Mouse (Mus musculus) forebrain, embryonic 13.5 days (tissue): Measurements from ENCODE around the gene Trit1. TPM values are rescaled to one million over a fixed set of nuclear protein-coding genes. Genes with fewer than 3 reads are reported as not detected.

Experiments
- ATAC-seq: fragments of 200-750 bp; cut with Nextera tagmentation; 2 replicates; pipeline ENCODE4 v1.8.0; 2017
- H3K27ac ChIP-seq: fragments of 300-500 bp; sonication (generic); 2 replicates; pipeline ENCODE4 v1.5.1; 2015; ENCODE audit warnings: inconsistent platforms, mild to moderate bottlenecking, moderate library complexity
- H3K27me3 ChIP-seq: fragments of 300-500 bp; sonication (generic); 2 replicates; pipeline ENCODE4 v1.6.1; 2015; ENCODE audit warnings: mild to moderate bottlenecking, inconsistent platforms
- H3K36me3 ChIP-seq: fragments of 300-500 bp; sonication (generic); 2 replicates; pipeline ENCODE4 v1.6.1; 2015; ENCODE audit warnings: mild to moderate bottlenecking, inconsistent platforms; ENCODE audit not compliant: poor library complexity, severe bottlenecking
- H3K4me1 ChIP-seq: fragments of 300-500 bp; sonication (generic); 2 replicates; pipeline ENCODE4 v1.6.1; 2015; ENCODE audit warnings: inconsistent platforms
- H3K4me2 ChIP-seq: fragments of 300-500 bp; sonication (generic); 2 replicates; pipeline ENCODE4 v1.6.1; 2015; ENCODE audit warnings: inconsistent platforms, mild to moderate bottlenecking, moderate library complexity
- H3K4me3 ChIP-seq: fragments of 300-500 bp; sonication (generic); 2 replicates; pipeline ENCODE4 v1.5.1; 2015; ENCODE audit warnings: mild to moderate bottlenecking, inconsistent platforms
- H3K9ac ChIP-seq: fragments of 300-500 bp; sonication (generic); 2 replicates; pipeline ENCODE4 v1.6.1; 2015; ENCODE audit warnings: mild to moderate bottlenecking, inconsistent platforms
- H3K9me3 ChIP-seq: fragments of 300-500 bp; sonication (generic); replicated peaks from 2 replicates; pipeline ENCODE4 v1.6.1; 2016; ENCODE audit warnings: inconsistent platforms
- WGBS: fragments of 180-500 bp; shearing (Covaris S2); methylation state at CpG from one replicate; pipeline ENCODE4 v1.1.7; 2015; 5-methylcytosine and 5-hydroxymethylcytosine counted together
- polyA plus RNA-seq: library from polyadenylated mRNA; unstranded; fragments of >200 nt; fragmentation: Nextera tagmentation; extraction: Ambion mirVana; gene quantifications from 2 replicates; pipeline ENCODE4 v1.2.1, GENCODE M21; 2015

Trit1 gene
- polyA plus RNA-seq, 1 experiment from 2014 or later, result 26.0 TPM

DNA sequence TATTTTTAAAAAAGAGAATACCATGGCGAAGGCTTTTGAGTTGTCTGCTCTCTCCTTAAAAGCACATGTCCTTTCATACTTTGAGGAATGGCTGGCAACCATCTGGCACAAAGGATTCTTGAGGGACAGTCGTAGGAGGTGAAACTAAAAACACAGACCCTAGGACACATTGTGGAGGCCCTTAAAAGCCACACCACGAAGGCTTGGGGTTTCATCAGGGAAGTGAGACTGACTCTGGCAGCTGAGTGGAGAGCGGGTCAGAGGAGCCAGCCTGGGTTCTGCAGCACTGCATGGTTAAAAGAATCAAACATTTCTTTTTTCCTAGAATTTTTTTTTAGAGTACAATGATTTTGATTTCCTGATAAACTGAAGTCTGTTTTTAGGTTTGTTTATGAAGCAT lies 10.2 kb downstream of the Trit1 start:
- H3K36me3 ChIP-seq, result peaks cover 66% of the 10 kb centered on the region
- no peak overlapping the region for H3K27ac ChIP-seq
- H3K9me3 ChIP-seq, result no peaks in the 10 kb centered on the region
- H3K4me3 ChIP-seq, result no peak overlapping the region
- no peak overlapping the region for H3K4me2 ChIP-seq
- no peaks in the 10 kb centered on the region for H3K4me1 ChIP-seq
- H3K9ac ChIP-seq, result no peak overlapping the region
- no peak for ATAC-seq
- H3K27me3 ChIP-seq, result no peaks in the 10 kb centered on the region
- WGBS, result 82% methylated on average over 4 of the region's 4 CpGs

DNA sequence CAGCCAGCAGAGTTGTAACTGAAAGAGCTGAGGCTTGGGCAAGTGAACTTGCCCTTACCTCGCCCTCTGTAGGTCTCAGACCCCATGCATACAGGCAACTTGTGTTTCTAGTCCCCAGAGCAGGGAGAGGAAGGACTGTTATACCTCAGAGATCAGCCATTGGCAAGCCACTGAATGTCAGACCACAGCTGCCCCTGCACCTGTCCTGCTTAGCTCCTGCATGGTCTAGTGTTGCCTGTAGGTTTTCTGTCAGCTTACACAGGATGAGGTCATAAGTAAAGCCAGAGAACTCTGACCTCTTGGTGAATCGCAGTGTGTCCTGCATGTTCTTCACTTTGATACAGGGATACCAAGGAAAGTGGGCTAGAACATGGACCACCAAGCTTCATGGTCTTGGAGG lies 18.4 kb downstream of the Trit1 start:
- Histone ChIP-seq H3K4me3 (no peak overlapping the region), H3K9ac (no peak overlapping the region), H3K4me2 (no peak overlapping the region), H3K36me3 (peaks cover 56% of the 10 kb centered on the region), H3K27ac (no peak overlapping the region), H3K27me3 (no peaks in the 10 kb centered on the region), H3K4me1 (peaks cover 8% of the 10 kb centered on the region; the same call in 1 of the 2 replicates), H3K9me3 (no peaks in the 10 kb centered on the region)
- 91% methylated on average over 2 of the region's 2 CpGs for WGBS
- no peak for ATAC-seq

DNA sequence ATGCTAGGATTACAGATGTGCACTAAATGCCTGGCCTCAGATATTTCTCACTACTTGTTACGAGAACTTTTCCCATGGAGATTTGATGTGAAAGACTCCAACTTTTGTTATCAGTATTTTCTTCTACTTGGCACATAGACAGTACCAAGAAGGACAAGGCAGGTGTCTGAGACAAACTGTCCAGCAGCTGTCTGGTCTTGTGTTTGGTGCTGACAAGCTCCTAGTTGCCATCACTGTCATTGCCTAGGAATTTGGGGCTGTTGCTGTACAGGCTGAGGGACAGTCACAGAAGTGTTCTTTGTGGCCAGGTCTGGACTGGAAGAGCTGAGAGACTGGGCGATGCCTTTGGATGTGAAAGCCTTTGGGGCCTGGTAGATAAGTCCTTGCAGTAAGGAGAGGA lies 19.2 kb downstream of the Trit1 start:
- no peak for ATAC-seq
- no peaks in the 10 kb centered on the region for H3K27me3 ChIP-seq
- no peak overlapping the region for H3K27ac ChIP-seq
- WGBS, result 87% methylated on average over 2 of the region's 2 CpGs
- H3K4me1 ChIP-seq, result peaks cover 8% of the 10 kb centered on the region; the same call in 1 of the 2 replicates
- no peaks in the 10 kb centered on the region for H3K9me3 ChIP-seq
- peaks cover 59% of the 10 kb centered on the region for H3K36me3 ChIP-seq
- no peak overlapping the region for H3K4me3 ChIP-seq
- no peak overlapping the region for H3K9ac ChIP-seq
- H3K4me2 ChIP-seq, result no peak overlapping the region

DNA sequence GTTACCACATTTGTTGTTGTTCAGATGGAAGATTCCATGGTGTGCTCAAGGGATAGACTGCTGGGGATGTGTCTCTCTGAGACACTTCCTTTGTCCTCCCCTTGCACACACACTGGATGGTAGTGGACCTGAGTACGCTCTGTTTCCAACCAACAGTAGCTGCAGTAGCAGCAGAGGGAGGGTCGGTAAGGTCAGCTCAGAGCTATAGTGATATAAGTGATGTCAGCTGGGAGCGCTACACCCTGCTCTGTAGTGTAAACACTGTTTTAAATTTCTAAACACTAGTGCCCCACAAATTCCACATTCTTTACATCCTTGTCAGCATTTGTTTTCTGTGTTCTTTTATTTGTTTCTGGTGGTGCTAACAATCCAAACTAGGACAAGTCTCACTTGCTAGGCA lies 20.3 kb downstream of the Trit1 start:
- Histone ChIP-seq H3K4me3 (no peak overlapping the region), H3K36me3 (peaks cover 53% of the 10 kb centered on the region), H3K27me3 (no peaks in the 10 kb centered on the region), H3K27ac (no peak overlapping the region), H3K9ac (no peak overlapping the region), H3K4me1 (peaks cover 8% of the 10 kb centered on the region; the same call in 1 of the 2 replicates), H3K9me3 (no peaks in the 10 kb centered on the region), H3K4me2 (no peak overlapping the region)
- WGBS, result 85% methylated on average over 3 of the region's 3 CpGs
- ATAC-seq, result no peak

DNA sequence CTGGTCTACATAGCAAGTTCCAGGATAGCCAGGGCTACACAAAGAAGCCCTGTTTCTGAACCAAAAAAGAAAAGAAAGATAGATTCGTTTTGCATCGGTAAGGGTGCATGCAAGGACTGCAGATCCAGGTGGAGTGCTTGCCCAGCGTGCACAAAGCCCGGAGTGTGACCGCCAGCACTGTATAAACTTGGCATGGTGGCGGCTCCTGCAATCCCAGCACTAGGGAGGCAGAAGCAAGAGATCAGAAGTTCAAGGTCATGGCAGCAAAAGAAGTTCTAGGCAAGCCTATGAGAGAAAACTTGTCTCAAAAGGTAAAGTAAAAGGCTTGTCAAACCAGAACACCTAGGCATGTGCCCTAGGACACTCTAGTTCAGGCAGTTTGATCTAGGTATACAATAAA lies 24.7 kb downstream of the Trit1 start:
- peaks cover 18% of the 10 kb centered on the region for H3K4me1 ChIP-seq
- no peak overlapping the region for H3K4me2 ChIP-seq
- H3K4me3 ChIP-seq, result no peak overlapping the region
- no peak overlapping the region for H3K27ac ChIP-seq
- no peaks in the 10 kb centered on the region for H3K9me3 ChIP-seq
- no peak for ATAC-seq
- no peak overlapping the region for H3K9ac ChIP-seq
- H3K27me3 ChIP-seq, result no peaks in the 10 kb centered on the region
- 90% methylated on average over 6 of the region's 6 CpGs for WGBS
- H3K36me3 ChIP-seq, result peaks cover 62% of the 10 kb centered on the region

DNA sequence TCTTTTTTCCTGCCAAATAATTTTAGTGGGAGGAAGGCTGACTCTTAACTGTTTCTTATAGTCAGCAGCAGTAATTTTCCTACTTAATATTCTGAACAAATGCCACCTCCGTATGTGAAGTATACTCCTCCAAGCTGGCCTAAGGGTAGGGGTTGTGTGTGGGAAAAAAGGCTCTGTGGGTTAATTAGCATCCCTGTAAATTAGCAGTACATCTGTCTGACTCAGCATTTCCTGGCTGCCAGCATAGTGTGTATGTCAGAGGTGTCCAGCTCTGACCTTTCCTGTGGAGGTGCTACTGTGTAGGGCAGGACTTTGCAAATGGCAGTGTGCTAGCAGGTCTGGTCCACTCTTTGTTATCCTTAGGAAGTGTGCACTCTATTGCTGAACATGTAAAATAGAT lies 27.5 kb downstream of the Trit1 start:
- no peak overlapping the region for H3K27ac ChIP-seq
- H3K9ac ChIP-seq, result no peak overlapping the region
- H3K9me3 ChIP-seq, result no peaks in the 10 kb centered on the region
- no peaks in the 10 kb centered on the region for H3K27me3 ChIP-seq
- H3K4me2 ChIP-seq, result no peak overlapping the region
- H3K4me3 ChIP-seq, result no peak overlapping the region
- peaks cover 19% of the 10 kb centered on the region for H3K4me1 ChIP-seq
- WGBS, result 23% methylated on average over 1 of the region's 1 CpGs
- no peak for ATAC-seq
- H3K36me3 ChIP-seq, result peaks cover 85% of the 10 kb centered on the region

DNA sequence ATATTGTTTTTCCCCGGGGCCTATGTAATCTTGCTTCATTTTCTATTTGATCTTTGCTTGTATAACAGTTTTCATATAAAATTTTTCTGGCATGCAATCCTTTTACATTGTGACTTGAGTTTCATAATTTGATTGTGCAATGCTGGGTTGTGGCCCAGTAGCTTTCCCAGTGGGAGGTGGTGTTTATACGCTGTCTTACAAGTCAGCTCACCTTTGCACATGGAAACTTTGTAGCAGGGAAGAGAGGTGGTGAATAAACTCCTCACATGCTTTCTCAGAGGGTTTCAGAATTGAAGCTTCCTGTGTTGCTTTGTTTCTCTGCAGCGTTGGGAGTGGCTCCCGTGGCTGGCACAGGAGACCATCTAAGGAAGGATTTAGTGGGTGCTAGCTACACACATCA lies 28.4 kb downstream of the Trit1 start:
- Histone ChIP-seq H3K36me3 (peaks cover 86% of the 10 kb centered on the region), H3K27me3 (no peaks in the 10 kb centered on the region)
- WGBS, result 89% methylated on average over 4 of the region's 4 CpGs

DNA sequence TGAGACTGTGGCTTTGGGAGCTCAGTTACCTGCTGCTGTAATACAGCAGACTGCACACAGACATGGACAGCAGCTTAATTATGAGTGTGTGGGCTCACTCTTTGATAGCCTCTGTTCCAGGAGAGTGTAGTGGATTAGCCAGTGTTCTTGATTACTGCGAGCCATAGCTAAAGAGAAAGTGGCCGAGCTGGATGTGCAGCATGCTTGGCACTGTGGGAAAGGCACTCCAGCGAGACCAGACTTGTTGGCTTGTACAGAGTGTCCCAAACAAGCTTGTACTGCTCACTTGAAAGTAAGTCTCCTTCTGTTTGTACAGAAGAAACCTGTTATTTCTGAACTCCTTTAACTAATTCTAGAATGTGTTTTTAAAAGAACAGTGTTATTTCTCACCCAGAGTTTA lies 29.9 kb downstream of the Trit1 start:
- Histone ChIP-seq H3K27me3 (no peaks in the 10 kb centered on the region), H3K9me3 (no peaks in the 10 kb centered on the region), H3K4me2 (no peak overlapping the region), H3K4me1 (peaks cover 43% of the 10 kb centered on the region), H3K4me3 (no peak overlapping the region), H3K27ac (no peak overlapping the region), H3K36me3 (peaks cover 83% of the 10 kb centered on the region), H3K9ac (no peak overlapping the region)
- ATAC-seq, result no peak
- WGBS, result 79% methylated on average over 3 of the region's 3 CpGs

More for the DNA sequence above, 28.4 kb downstream of the Trit1 start:
- ATAC-seq, result no peak
- Histone ChIP-seq H3K4me1 (peaks cover 28% of the 10 kb centered on the region), H3K9ac (no peak overlapping the region), H3K9me3 (no peaks in the 10 kb centered on the region), H3K27ac (no peak overlapping the region), H3K4me2 (no peak overlapping the region), H3K4me3 (no peak overlapping the region)

DNA sequence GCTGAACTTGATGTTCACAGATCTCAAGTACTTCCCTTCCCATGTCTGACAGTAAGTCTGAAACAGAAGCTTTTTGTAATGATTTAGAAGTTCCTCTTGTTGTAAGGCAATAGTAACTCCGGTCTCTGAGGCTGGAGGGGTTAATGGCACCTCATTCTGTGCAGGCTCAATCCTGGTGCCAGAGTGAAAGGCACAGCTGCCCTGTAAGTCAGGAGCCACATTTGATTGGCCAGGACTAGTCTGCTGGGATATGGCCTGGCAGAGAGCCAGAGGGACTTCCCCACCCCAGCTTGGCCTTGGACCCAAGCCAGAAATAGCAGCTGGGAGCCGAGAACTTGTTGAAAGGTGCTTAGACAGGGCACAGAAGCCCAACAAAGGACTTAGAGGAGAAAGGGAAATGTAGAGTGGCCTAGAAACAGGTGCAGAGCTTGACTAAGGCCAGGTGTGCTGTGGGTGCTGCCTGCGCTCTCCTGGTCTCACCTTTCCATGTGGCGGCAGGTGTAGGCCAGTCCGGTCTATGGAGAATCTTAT lies 34.3 kb downstream of the Trit1 start:
- Histone ChIP-seq H3K4me2 (no peak overlapping the region), H3K36me3 (peaks cover 87% of the 10 kb centered on the region), H3K27ac (peak overlapping the region; percentile 87), H3K4me1 (peaks cover 63% of the 10 kb centered on the region), H3K4me3 (no peak overlapping the region), H3K9me3 (no peaks in the 10 kb centered on the region), H3K27me3 (no peaks in the 10 kb centered on the region), H3K9ac (no peak overlapping the region)
- 40% methylated on average over 5 of the region's 5 CpGs for WGBS
- peak; percentile 93 for ATAC-seq

DNA sequence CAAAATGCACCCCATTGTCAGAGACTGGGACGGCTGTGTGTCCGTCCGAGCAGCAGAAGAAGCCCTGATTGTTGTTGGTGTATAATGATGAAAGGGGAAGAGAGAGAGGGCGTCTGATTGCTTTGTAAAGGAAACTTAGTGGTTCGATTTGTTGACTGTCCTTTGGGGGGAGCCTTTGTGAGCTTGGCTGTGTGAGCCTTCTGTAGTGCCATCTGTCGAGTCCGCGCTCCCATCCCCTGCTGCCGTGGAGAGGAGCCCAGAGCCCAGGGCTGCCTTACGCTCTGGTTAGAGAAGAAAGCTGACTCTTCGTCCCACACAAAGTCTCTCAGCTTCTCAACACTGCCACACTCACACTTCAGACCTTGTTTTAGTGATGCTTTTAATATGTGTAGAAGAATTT lies 36.8 kb downstream of the Trit1 start:
- H3K9me3 ChIP-seq, result no peaks in the 10 kb centered on the region
- H3K4me1 ChIP-seq, result peaks cover 63% of the 10 kb centered on the region
- H3K27me3 ChIP-seq, result no peaks in the 10 kb centered on the region
- H3K4me3 ChIP-seq, result no peak overlapping the region
- peak overlapping the region; percentile 87 for H3K27ac ChIP-seq
- 25% methylated on average over 11 of the region's 11 CpGs for WGBS
- no peak overlapping the region for H3K4me2 ChIP-seq
- H3K36me3 ChIP-seq, result peaks cover 75% of the 10 kb centered on the region
- no peak overlapping the region for H3K9ac ChIP-seq
- ATAC-seq, result peak; percentile 56

DNA sequence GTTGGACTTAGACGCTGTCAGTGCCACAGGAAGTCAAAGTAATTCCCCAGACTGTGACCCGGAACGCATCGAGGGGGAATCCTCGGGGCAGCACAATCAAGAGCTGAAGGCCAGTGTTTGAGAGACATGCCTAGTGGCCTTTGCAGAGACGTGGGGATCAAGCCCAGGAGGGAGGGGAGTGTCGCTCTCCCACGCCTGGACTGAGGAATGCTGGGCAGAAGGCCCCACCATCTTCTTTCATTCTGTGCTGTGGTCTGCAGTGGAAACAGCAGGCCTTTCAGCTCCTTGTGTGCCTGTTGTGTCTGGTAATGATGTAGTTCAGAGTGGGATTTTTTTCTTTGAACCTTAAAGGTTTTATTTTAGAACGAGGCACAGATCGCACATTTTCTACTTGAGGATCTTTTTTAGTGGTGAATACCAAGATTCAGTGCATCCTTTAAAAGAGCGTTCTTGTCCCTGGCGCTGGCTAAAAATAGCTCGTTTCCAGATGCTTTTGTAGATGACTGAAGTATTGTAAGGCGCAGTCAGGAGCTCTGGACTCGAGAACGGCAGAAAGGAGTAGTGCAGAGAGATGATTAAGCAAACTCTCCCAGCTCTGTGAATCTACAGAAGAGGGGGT lies 37.9 kb downstream of the Trit1 start:
- H3K4me3 ChIP-seq, result no peak overlapping the region
- peak overlapping the region; percentile 87 for H3K27ac ChIP-seq
- no peak for ATAC-seq
- H3K36me3 ChIP-seq, result peaks cover 64% of the 10 kb centered on the region
- no peaks in the 10 kb centered on the region for H3K27me3 ChIP-seq
- H3K4me1 ChIP-seq, result peaks cover 53% of the 10 kb centered on the region
- H3K4me2 ChIP-seq, result no peak overlapping the region
- no peak overlapping the region for H3K9ac ChIP-seq
- no peaks in the 10 kb centered on the region for H3K9me3 ChIP-seq
- WGBS, result 62% methylated on average over 16 of the region's 16 CpGs

DNA sequence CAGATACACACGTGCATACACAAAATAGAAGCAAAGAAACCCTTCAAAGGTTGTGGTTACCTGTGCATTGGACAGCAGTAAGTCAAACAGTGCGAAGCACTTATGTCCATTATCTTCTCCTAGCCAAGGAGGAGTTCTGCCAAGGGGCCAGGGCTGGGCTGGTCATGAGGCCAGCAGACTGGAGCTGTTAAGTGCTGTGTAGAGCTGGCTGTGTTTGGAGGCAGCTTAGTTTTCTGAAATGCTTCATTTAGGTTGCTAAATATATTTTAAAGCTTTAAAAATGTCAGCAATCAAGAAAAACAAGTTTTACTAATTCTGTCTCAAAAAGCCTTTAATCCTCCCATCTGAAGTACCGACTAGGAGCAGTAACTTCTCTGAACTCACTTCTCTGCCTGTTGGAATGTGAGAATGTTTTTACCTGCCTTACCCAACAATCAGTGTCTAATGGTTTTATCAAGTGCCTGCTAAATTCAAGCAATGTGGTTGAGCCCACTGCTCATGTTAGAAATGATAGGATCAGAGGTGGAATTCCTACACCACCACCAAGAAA lies 40.2 kb downstream of the Trit1 start:
- Histone ChIP-seq H3K27ac (no peak overlapping the region), H3K4me2 (no peak overlapping the region), H3K4me3 (no peak overlapping the region), H3K4me1 (peaks cover 34% of the 10 kb centered on the region), H3K36me3 (peaks cover 48% of the 10 kb centered on the region), H3K9ac (no peak overlapping the region), H3K27me3 (no peaks in the 10 kb centered on the region), H3K9me3 (no peaks in the 10 kb centered on the region)
- ATAC-seq, result no peak
- 91% methylated on average over 3 of the region's 3 CpGs for WGBS

DNA sequence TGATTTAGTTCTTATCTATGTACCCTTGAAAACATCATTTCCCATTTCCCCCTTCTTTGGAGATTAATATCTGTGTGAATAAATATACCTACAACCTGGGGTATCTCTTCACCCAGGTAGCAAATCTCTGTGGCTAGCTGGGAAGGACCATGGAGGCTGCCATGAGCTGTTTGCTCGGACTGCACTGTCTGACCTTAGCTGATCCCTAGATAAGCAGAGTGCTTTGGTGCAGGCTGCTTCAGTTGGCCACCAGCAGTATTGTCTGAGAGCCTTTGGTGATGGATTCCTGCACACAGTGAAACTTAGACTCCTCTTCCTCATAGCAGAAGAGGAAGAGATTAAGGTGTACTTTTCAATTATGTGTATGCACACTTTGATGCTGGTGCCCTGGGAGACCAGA lies 41.6 kb downstream of the Trit1 start:
- Histone ChIP-seq H3K27ac (no peak overlapping the region), H3K4me2 (no peak overlapping the region), H3K4me3 (no peak overlapping the region), H3K9ac (no peak overlapping the region), H3K36me3 (peaks cover 36% of the 10 kb centered on the region), H3K9me3 (no peaks in the 10 kb centered on the region), H3K27me3 (no peaks in the 10 kb centered on the region), H3K4me1 (peaks cover 25% of the 10 kb centered on the region)
- no peak for ATAC-seq
- 83% methylated on average over 1 of the region's 1 CpGs for WGBS
